10 mouse cellular contexts compared by ENCODE assay signal in genomic region chr4:10707658-10708056, GRCm38 (mm10).
DNase-seq lines count a peak whose midpoint lies in the region; ATAC-seq lines count a peak whose summit lies in the region.
"Had no signal": no experiment of that assay in that cellular context is flagged by ENCODE, and none has a peak within 500 bp of the region (broad histone marks: within the 10 kb centered on the region; RNA-seq: fewer than 3 reads in every experiment).

No protein-coding gene starts in this region.

- DNase-seq in right cerebral cortex, adult 18-20 months, result peak; percentile 8
- no peak for DNase-seq in right cerebral cortex, postnatal 25 days
- DNase-seq in embryonic facial prominence, embryonic 14.5 days (ENCODE audit: low spot score), result peak; percentile 88
- DNase-seq in testis, postnatal 14 days (ENCODE audit: low spot score), result peak; percentile 65
- DNase-seq: kidney, adult 11 months; thymus, postnatal 4 days had no signal

- no peaks in the 10 kb centered on the region for H3K9me3 ChIP-seq in hindbrain, embryonic 15.5 days
- H3K9me3 ChIP-seq in hindbrain, embryonic 13.5 days, result no peaks in the 10 kb centered on the region
- no peaks in the 10 kb centered on the region for H3K9me3 ChIP-seq in embryonic facial prominence, embryonic 14.5 days (ENCODE audit: control insufficient read depth, low read length)
- H3K9me3 ChIP-seq: lung, embryonic 15.5 days had no signal

- ATAC-seq in hindbrain, embryonic 15.5 days (ENCODE audit: low FRiP score, low read depth), result peak; percentile 61
- ATAC-seq in hindbrain, embryonic 13.5 days (ENCODE audit: low FRiP score), result no peak
- ATAC-seq in embryonic facial prominence, embryonic 14.5 days (ENCODE audit: low read depth), result no peak
- no peak for ATAC-seq in inflammation-experienced regulatory T-cells, adult 6 months

- WGBS in hindbrain, embryonic 15.5 days, result 32% methylated on average over 2 of the region's 2 CpGs
- WGBS in hindbrain, embryonic 13.5 days, result 35% methylated on average over 2 of the region's 2 CpGs
- WGBS in embryonic facial prominence, embryonic 14.5 days, result 20% methylated on average over 2 of the region's 2 CpGs

- no peak overlapping the region for H3K4me2 ChIP-seq in hindbrain, embryonic 15.5 days
- no peak overlapping the region for H3K4me2 ChIP-seq in hindbrain, embryonic 13.5 days
- no peak overlapping the region for H3K4me2 ChIP-seq in embryonic facial prominence, embryonic 14.5 days (ENCODE audit: low read depth, low read length)
- H3K4me2 ChIP-seq: lung, embryonic 15.5 days had no signal

- H3K27me3 ChIP-seq in hindbrain, embryonic 15.5 days, result no peaks in the 10 kb centered on the region
- no peaks in the 10 kb centered on the region for H3K27me3 ChIP-seq in hindbrain, embryonic 13.5 days
- no peaks in the 10 kb centered on the region for H3K27me3 ChIP-seq in embryonic facial prominence, embryonic 14.5 days (replicated peaks; ENCODE audit: control insufficient read depth, insufficient read depth, low read length)
- H3K27me3 ChIP-seq: lung, embryonic 15.5 days had no signal

- no peak overlapping the region for H3K4me3 ChIP-seq in hindbrain, embryonic 15.5 days
- no peak overlapping the region for H3K4me3 ChIP-seq in hindbrain, embryonic 13.5 days
- no peak overlapping the region for H3K4me3 ChIP-seq in embryonic facial prominence, embryonic 14.5 days (ENCODE audit: low read depth, low read length)
- H3K4me3 ChIP-seq: lung, embryonic 15.5 days had no signal

- H3K36me3 ChIP-seq in hindbrain, embryonic 15.5 days, result no peaks in the 10 kb centered on the region
- no peaks in the 10 kb centered on the region for H3K36me3 ChIP-seq in hindbrain, embryonic 13.5 days
- no peaks in the 10 kb centered on the region for H3K36me3 ChIP-seq in embryonic facial prominence, embryonic 14.5 days (ENCODE audit: control insufficient read depth, insufficient read depth, low read length)
- H3K36me3 ChIP-seq: lung, embryonic 15.5 days had no signal

- H3K9ac ChIP-seq in hindbrain, embryonic 15.5 days, result no peak overlapping the region
- no peak overlapping the region for H3K9ac ChIP-seq in hindbrain, embryonic 13.5 days
- no peak overlapping the region for H3K9ac ChIP-seq in embryonic facial prominence, embryonic 14.5 days (ENCODE audit: low read depth, low read length)
- H3K9ac ChIP-seq: lung, embryonic 15.5 days had no signal

- H3K4me1 ChIP-seq in hindbrain, embryonic 15.5 days (replicated peaks), result no peaks in the 10 kb centered on the region
- H3K4me1 ChIP-seq in hindbrain, embryonic 13.5 days (replicated peaks), result no peaks in the 10 kb centered on the region
- peaks cover 8% of the 10 kb centered on the region for H3K4me1 ChIP-seq in embryonic facial prominence, embryonic 14.5 days (ENCODE audit: control insufficient read depth, insufficient read depth, low read length)
- H3K4me1 ChIP-seq: lung, embryonic 15.5 days had no signal

- no peak overlapping the region for H3K27ac ChIP-seq in hindbrain, embryonic 15.5 days (replicated peaks)
- no peak overlapping the region for H3K27ac ChIP-seq in hindbrain, embryonic 13.5 days
- H3K27ac ChIP-seq in embryonic facial prominence, embryonic 14.5 days (replicated peaks; ENCODE audit: low read depth, low read length), result peak overlapping the region; percentile 28; the same call in 1 of the 2 replicates
- H3K27ac ChIP-seq: lung, embryonic 15.5 days had no signal
